Mouse (Mus musculus) ES-Bruce4 (cell line): ENCODE measurements around the gene Nrp1. TPM values are rescaled to one million over a fixed set of nuclear protein-coding genes. Genes with fewer than 3 reads are reported as not detected.

Source experiments
- H3K27ac ChIP-seq: 2 replicates; pipeline ENCODE4 v1.5.1; 2012; ENCODE audit warnings: low read length, inconsistent platforms; ENCODE audit not compliant: insufficient read depth
- H3K27me3 ChIP-seq: 2 replicates; pipeline ENCODE4 v1.6.1; 2012; ENCODE audit warnings: mild to moderate bottlenecking, low read length, inconsistent platforms; ENCODE audit not compliant: control insufficient read depth, poor library complexity, insufficient read depth, severe bottlenecking
- H3K36me3 ChIP-seq: 2 replicates; pipeline ENCODE4 v1.6.1; 2012; ENCODE audit warnings: inconsistent platforms, mild to moderate bottlenecking, low read length, moderate library complexity; ENCODE audit not compliant: control insufficient read depth, poor library complexity, insufficient read depth, severe bottlenecking
- H3K4me1 ChIP-seq: one replicate; pipeline ENCODE4 v1.8.1; 2011; ENCODE audit warnings: low read length; ENCODE audit not compliant: control insufficient read depth, insufficient read depth
- H3K4me3 ChIP-seq: 2 replicates; pipeline ENCODE4 v1.5.1; 2011; ENCODE audit warnings: low read depth, mild to moderate bottlenecking, low read length
- H3K9ac ChIP-seq: 2 replicates; pipeline ENCODE4 v1.6.1; 2012; ENCODE audit warnings: low read depth, mild to moderate bottlenecking, inconsistent platforms; ENCODE audit not compliant: poor library complexity, severe bottlenecking
- H3K9me3 ChIP-seq: replicated peaks from 2 replicates; pipeline ENCODE4 v1.6.1; 2012; ENCODE audit warnings: mild to moderate bottlenecking, low read length, inconsistent platforms; ENCODE audit not compliant: control insufficient read depth, poor library complexity, insufficient read depth, severe bottlenecking
- CTCF ChIP-seq: IDR thresholded peaks from one replicate; pipeline ENCODE4 v1.8.1; 2011; ENCODE audit warnings: low read depth, low read length
- EP300 ChIP-seq: IDR thresholded peaks from 2 replicates; pipeline ENCODE4 v1.6.1; 2011; ENCODE audit warnings: low read depth, low read length; ENCODE audit not compliant: insufficient read depth
- POLR2A ChIP-seq: IDR thresholded peaks from one replicate; pipeline ENCODE4 v1.8.1; 2011; ENCODE audit warnings: low read length; ENCODE audit not compliant: insufficient read depth
- polyA plus RNA-seq: library from polyadenylated mRNA; stranded (reverse); fragments of >200 nt; gene quantifications from 2 replicates; pipeline ENCODE4 v1.2.4, GENCODE M21; 2011; ENCODE audit warnings: low read depth; ENCODE audit not compliant: missing spikeins, insufficient read depth, insufficient read length

Gene Nrp1
- polyA plus RNA-seq, 1 experiment: 0.40 TPM

- no peak for TF ChIP-seq CTCF
- Histone ChIP-seq H3K27me3 (no peaks in the 10 kb centered on the region), H3K4me3 (no peak overlapping the region), H3K9me3 (0 out of 2 replicates have a peak, but pooled peaks cover 3% of the 10 kb centered on the region), H3K4me1 (no peaks in the 10 kb centered on the region), H3K9ac (no peak overlapping the region), H3K27ac (no peak overlapping the region), H3K36me3 (no peaks in the 10 kb centered on the region)
Measured at GRCm38 (mm10) chr8:128538378-128538777, 180.0 kb downstream of the Nrp1 start.

- Histone ChIP-seq H3K9ac (no peak overlapping the region), H3K27ac (no peak overlapping the region), H3K4me1 (no peaks in the 10 kb centered on the region), H3K9me3 (0 out of 2 replicates have a peak, but pooled peaks cover 3% of the 10 kb centered on the region), H3K4me3 (no peak overlapping the region), H3K27me3 (no peaks in the 10 kb centered on the region), H3K36me3 (no peaks in the 10 kb centered on the region)
- no peak for TF ChIP-seq POLR2A
Measured at GRCm38 (mm10) chr8:128541355-128542090, 183.1 kb downstream of the Nrp1 start.

- H3K27me3 ChIP-seq: no peaks in the 10 kb centered on the region
Measured at GRCm38 (mm10) chr8:128544128-128544846, 185.9 kb downstream of the Nrp1 start.

GRCm38 (mm10) chr8:128546287-128546686 lies 187.9 kb downstream of the Nrp1 start:
- no peak overlapping the region for H3K27ac ChIP-seq
- H3K4me1 ChIP-seq: no peaks in the 10 kb centered on the region
- H3K9me3 ChIP-seq: 0 out of 2 replicates have a peak, but pooled peaks cover 4% of the 10 kb centered on the region
- no peak overlapping the region for H3K4me3 ChIP-seq
- H3K36me3 ChIP-seq: no peaks in the 10 kb centered on the region
- no peak overlapping the region for H3K9ac ChIP-seq
- H3K27me3 ChIP-seq: no peaks in the 10 kb centered on the region
- no peak for TF ChIP-seq CTCF

More at GRCm38 (mm10) chr8:128544128-128544846, 185.9 kb downstream of the Nrp1 start:
- no peak for TF ChIP-seq POLR2A
- H3K4me1 ChIP-seq: no peaks in the 10 kb centered on the region
- H3K9ac ChIP-seq: no peak overlapping the region
- H3K9me3 ChIP-seq: 0 out of 2 replicates have a peak, but pooled peaks cover under 1% of the 10 kb centered on the region
- H3K36me3 ChIP-seq: no peaks in the 10 kb centered on the region
- H3K4me3 ChIP-seq: no peak overlapping the region
- no peak overlapping the region for H3K27ac ChIP-seq

GRCm38 (mm10) chr8:128547361-128547760 lies 189.0 kb downstream of the Nrp1 start:
- no peaks in the 10 kb centered on the region for H3K4me1 ChIP-seq

GRCm38 (mm10) chr8:128549738-128550137 lies 191.3 kb downstream of the Nrp1 start:
- no peak for TF ChIP-seq EP300
- TF ChIP-seq CTCF: no peak
- no peak for TF ChIP-seq POLR2A
- Histone ChIP-seq H3K9ac (no peak overlapping the region), H3K36me3 (no peaks in the 10 kb centered on the region), H3K4me1 (no peaks in the 10 kb centered on the region), H3K27ac (no peak overlapping the region), H3K9me3 (peaks cover 11% of the 10 kb centered on the region), H3K4me3 (no peak overlapping the region), H3K27me3 (no peaks in the 10 kb centered on the region)

More at GRCm38 (mm10) chr8:128547361-128547760, 189.0 kb downstream of the Nrp1 start:
- Histone ChIP-seq H3K9me3 (peaks cover 9% of the 10 kb centered on the region), H3K27me3 (no peaks in the 10 kb centered on the region), H3K4me3 (no peak overlapping the region), H3K9ac (no peak overlapping the region), H3K27ac (no peak overlapping the region), H3K36me3 (no peaks in the 10 kb centered on the region)
- TF ChIP-seq CTCF: no peak
- no peak for TF ChIP-seq POLR2A
- TF ChIP-seq EP300: no peak
